In the genomic region with DNA sequence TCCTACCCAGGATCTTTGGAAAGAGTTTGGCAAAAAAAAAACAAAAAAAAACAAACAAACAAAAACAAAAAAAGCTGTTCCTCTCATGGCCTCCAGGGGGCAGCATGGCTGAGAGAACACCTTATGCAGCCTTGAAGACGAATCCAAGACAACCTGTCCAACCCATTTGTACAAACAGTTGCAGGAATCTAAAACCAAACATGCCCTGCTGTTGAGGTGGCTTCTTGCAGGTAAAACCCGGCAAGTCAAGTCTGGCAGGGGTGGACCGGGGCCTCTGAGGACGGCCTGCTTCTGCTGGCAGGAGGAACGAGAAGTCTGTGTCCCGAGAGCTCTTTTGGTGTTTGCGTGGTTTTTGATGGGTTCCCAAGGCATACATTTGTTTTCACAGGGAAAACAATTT, we compare ENCODE assay signal across 8 mouse cellular contexts. TPM values are rescaled to one million over a fixed set of nuclear protein-coding genes. Genes with fewer than 3 reads are reported as not detected.
DNase-seq lines count a peak whose midpoint lies in the region; ATAC-seq and TF ChIP-seq lines count a peak whose summit lies in the region.

No protein-coding gene starts in this region.

- no peak for ATAC-seq in hindbrain, postnatal 0 days

- no peaks in the 10 kb centered on the region for H3K4me1 ChIP-seq in hindbrain, postnatal 0 days (ENCODE audit: insufficient read depth, low read length)

- no peak overlapping the region for H3K9ac ChIP-seq in hindbrain, postnatal 0 days (replicated peaks; ENCODE audit: low read length)

- H3K36me3 ChIP-seq in hindbrain, postnatal 0 days (ENCODE audit: insufficient read depth, low read length) = peaks cover 4% of the 10 kb centered on the region; the same call in 1 of the 2 replicates

- 73% methylated on average over 7 of the region's 7 CpGs for WGBS in hindbrain, postnatal 0 days

- H3K27ac ChIP-seq in left cerebral cortex, adult 2 months = no peak overlapping the region
- no peak overlapping the region for H3K27ac ChIP-seq in hindbrain, postnatal 0 days

- no peaks in the 10 kb centered on the region for H3K27me3 ChIP-seq in hindbrain, postnatal 0 days (ENCODE audit: insufficient read depth, low read length)

- H3K4me3 ChIP-seq in left cerebral cortex, adult 2 months = no peak overlapping the region
- no peak overlapping the region for H3K4me3 ChIP-seq in hindbrain, postnatal 0 days (ENCODE audit: low read length)

- H3K9me3 ChIP-seq in hindbrain, postnatal 0 days (ENCODE audit: low read length) = no peaks in the 10 kb centered on the region

- DNase-seq in adrenal gland, adult (ENCODE audit: inconsistent age in 2 of 2, low spot score in 1 of 2) = peak; percentile 20 to 75
- DNase-seq in adrenal gland, adult 8-10 months = no peak
- no peak for DNase-seq in left cerebral cortex, adult 2 months (ENCODE audit: extremely low spot score in 1 of 2, low spot score in 2 of 2)
- no peak for DNase-seq in left cerebral cortex, postnatal 36 days (ENCODE audit: low spot score in 2 of 2)
- DNase-seq in adipocyte (ENCODE audit: low spot score) = peak; percentile 65
- DNase-seq in hindbrain, postnatal 0 days (ENCODE audit: low spot score) = peak; percentile 73
- peak; percentile 70 for DNase-seq in mesoderm, embryonic 11.5 days (ENCODE audit: low read depth, low spot score)
- DNase-seq in gastrocnemius, postnatal 14 days = no peak

- H3K4me2 ChIP-seq in hindbrain, postnatal 0 days (ENCODE audit: low read depth, low read length) = no peak overlapping the region

- intact Hi-C loops in left cerebral cortex, adult 2 months (cut with DNase I) = loop anchor here (1.0 to 2.0 kb wide), 2 partner anchors 97 to 107 kb away; no protein-coding TSS in a partner anchor
- intact Hi-C loops in left cerebral cortex, postnatal 36 days (cut with DNase I) = loop anchor here (2.0 kb wide), 1 partner anchor 107 kb away; no protein-coding TSS in a partner anchor
- intact Hi-C loops in gastrocnemius, postnatal 14 days (cut with DNase I; ENCODE audit: low total_unique reads) = loop anchor here (2.0 to 5.0 kb wide), 2 partner anchors 63 to 105 kb away; no protein-coding TSS in a partner anchor

- peak; percentile 83 for TF ChIP-seq CTCF in left cerebral cortex, adult 2 months (IDR thresholded peaks at IDR 0.05)
- TF ChIP-seq CTCF in hindbrain, postnatal 0 days (IDR thresholded peaks at IDR 0.05; ENCODE audit: low read depth) = peak; percentile 89

RNA-seq across cellular contexts. Expression of gene Gns, which starts 44.8 kb away (rescaled TPM):
- 100 to 1,000 TPM; 181 to 274 (median 211) TPM for total RNA-seq in adrenal gland, adult 8-10 months (2022)
- total RNA-seq in left cerebral cortex, adult 2 months (2021) = 10 to 100 TPM; 82.3 to 86.4 TPM
- 10 to 100 TPM; 78.5 to 80.8 TPM for total RNA-seq in left cerebral cortex, postnatal 36 days (2021)
- total RNA-seq in hindbrain, postnatal 0 days (2014; rRNA removed) = 87.5 and 93.8 TPM in 2 replicates
- 38.2 and 39.5 TPM in 2 replicates for polyA plus RNA-seq in hindbrain, postnatal 0 days (2015; fragmentation: Nextera tagmentation; extraction: Ambion mirVana)
- total RNA-seq in gastrocnemius, postnatal 14 days (2021) = 10 to 100 TPM; 35.4 to 36.9 TPM

RNA-seq across cellular contexts. Expression of gene Tbc1d30, which starts 58.6 kb away (rescaled TPM):
- 10 to 100 TPM in 1 of 4 experiments, 1 to 10 TPM in 3; 3.2 to 11.0 (median 7.9) TPM for total RNA-seq in adrenal gland, adult 8-10 months (2022)
- 10 to 100 TPM; 88.1 to 91.0 TPM for total RNA-seq in left cerebral cortex, adult 2 months (2021)
- total RNA-seq in left cerebral cortex, postnatal 36 days (2021) = 10 to 100 TPM; 78.5 to 92.3 TPM
- total RNA-seq in hindbrain, postnatal 0 days (2014; rRNA removed) = 47.5 and 55.6 TPM in 2 replicates
- 9.6 and 10.4 TPM in 2 replicates for polyA plus RNA-seq in hindbrain, postnatal 0 days (2015; fragmentation: Nextera tagmentation; extraction: Ambion mirVana)
- under 1 TPM; 0.31 to 0.84 TPM for total RNA-seq in gastrocnemius, postnatal 14 days (2021)

Comparison
In these comparisons a context has a peak if more than half of its experiments do, and no peak if none do; other contexts are left out.
1. DNase-seq: peak in adrenal gland, adult (2 of 2), adipocyte (single experiment), hindbrain, postnatal 0 days (single experiment) and mesoderm, embryonic 11.5 days (single experiment); none in adrenal gland, adult 8-10 months (single experiment), left cerebral cortex, adult 2 months (0 of 2), left cerebral cortex, postnatal 36 days (0 of 2) and gastrocnemius, postnatal 14 days (single experiment).